Mouse (Mus musculus) CH12.LX (cell line): Measurements from ENCODE around the gene Cemip2. TPM values are rescaled to one million over a fixed set of nuclear protein-coding genes. Genes with fewer than 3 reads are reported as not detected.
A peak's percentile ranks its signal among the peaks of the same experiment; 100 is the strongest.

Source experiments
- DNase-seq: peaks from one replicate; pipeline ENCODE4 v3.0.0-alpha.2; 2013; ENCODE audit errors: extremely low read depth
- H3K27ac ChIP-seq: 2 replicates; pipeline ENCODE4 v1.5.1; 2012; ENCODE audit warnings: low read depth, mild to moderate bottlenecking, control low read depth, moderate library complexity; ENCODE audit not compliant: insufficient read depth
- H3K27me3 ChIP-seq: replicated peaks from 2 replicates; pipeline ENCODE3; 2012; ENCODE audit warnings: inconsistent platforms
- H3K36me3 ChIP-seq, 2 experiments: replicated peaks in 1 of 2; 2 replicates each; pipeline versions ENCODE3 to v1.6.1; 2012; ENCODE audit warnings: inconsistent platforms in 1 of 2, low read length in 1 of 2, mild to moderate bottlenecking in 1 of 2, mixed read lengths in 1 of 2, moderate library complexity in 1 of 2; ENCODE audit not compliant: control insufficient read depth in 1 of 2, insufficient read depth in 1 of 2
- H3K4me1 ChIP-seq, 2 experiments: 2 replicates each; pipeline ENCODE4 v1.6.1; 2012; ENCODE audit warnings: inconsistent platforms in 1 of 2, moderate library complexity in 1 of 2; ENCODE audit not compliant: insufficient read depth in 2 of 2, control insufficient read depth in 1 of 2
- H3K4me2 ChIP-seq: 2 replicates; pipeline ENCODE4 v1.6.1; 2012; ENCODE audit warnings: low read depth, mild to moderate bottlenecking, control low read depth; ENCODE audit not compliant: poor library complexity, insufficient read depth, severe bottlenecking
- H3K4me3 ChIP-seq, 3 experiments: fragments of 150-350 bp in 1 of 3; sonication (generic) in 1 of 3; replicated peaks in 1 of 3; 2 replicates each; pipeline versions ENCODE3 to v1.5.1; 2011 to 2012; ENCODE audit warnings: low read depth in 2 of 3, low read length in 2 of 3, mild to moderate bottlenecking in 2 of 3, moderate library complexity in 2 of 3, control low read depth in 1 of 3, improper control_type of control experiment in 1 of 3, inconsistent platforms in 1 of 3, mixed read lengths in 1 of 3; ENCODE audit not compliant: poor library complexity in 1 of 3
- H3K79me2 ChIP-seq: replicated peaks from 2 replicates; pipeline ENCODE4 v1.6.1; 2012; ENCODE audit warnings: mild to moderate bottlenecking, moderate library complexity; ENCODE audit not compliant: control insufficient read depth, poor library complexity, insufficient read depth, severe bottlenecking; ENCODE audit errors: extremely low read depth
- H3K9ac ChIP-seq: 2 replicates; pipeline ENCODE4 v1.6.1; 2012; ENCODE audit warnings: low read depth, mild to moderate bottlenecking, control low read depth, moderate library complexity; ENCODE audit not compliant: insufficient read depth
- H3K9me3 ChIP-seq: replicated peaks from 2 replicates; pipeline ENCODE3; 2012; ENCODE audit warnings: low read length, inconsistent platforms, mixed read lengths
- BHLHE40 ChIP-seq: IDR thresholded peaks from 2 replicates; pipeline ENCODE4 v1.6.1; 2011; ENCODE audit warnings: mild to moderate bottlenecking, low read depth, low read length, improper control_type of control experiment
- CHD1 ChIP-seq: IDR thresholded peaks from 2 replicates; pipeline ENCODE4 v1.6.1; 2012; ENCODE audit warnings: low read depth, low read length, improper control_type of control experiment, inconsistent platforms
- E2F4 ChIP-seq: IDR thresholded peaks from 2 replicates; pipeline ENCODE4 v1.6.1; 2011; ENCODE audit warnings: low read depth, low read length, improper control_type of control experiment; ENCODE audit not compliant: insufficient replicate concordance
- ELF1 ChIP-seq: IDR thresholded peaks from 2 replicates; pipeline ENCODE4 v1.6.1; 2014; ENCODE audit warnings: low read depth, mild to moderate bottlenecking, inconsistent platforms, low read length, improper control_type of control experiment
- EP300 ChIP-seq: IDR thresholded peaks from 2 replicates; pipeline ENCODE4 v1.6.1; 2011; ENCODE audit warnings: low read length, improper control_type of control experiment
- ETS1 ChIP-seq: conservative IDR thresholded peaks from 2 replicates; pipeline ENCODE4 v1.6.1; 2012; ENCODE audit warnings: low read depth, mild to moderate bottlenecking, inconsistent platforms, low read length, improper control_type of control experiment, moderate library complexity
- HCFC1 ChIP-seq: IDR thresholded peaks from 2 replicates; pipeline ENCODE4 v1.6.1; 2012; ENCODE audit warnings: low read depth, mild to moderate bottlenecking, inconsistent platforms, low read length, improper control_type of control experiment
- IRF4 ChIP-seq: IDR thresholded peaks from 2 replicates; pipeline ENCODE4 v1.6.1; 2014; ENCODE audit warnings: low read depth, mild to moderate bottlenecking, inconsistent platforms, low read length, improper control_type of control experiment
- JUN ChIP-seq: IDR thresholded peaks from 2 replicates; pipeline ENCODE4 v1.6.1; 2011; ENCODE audit warnings: low read depth, mild to moderate bottlenecking, low read length, improper control_type of control experiment, moderate library complexity; ENCODE audit not compliant: insufficient read depth
- JUND ChIP-seq: conservative IDR thresholded peaks from 2 replicates; pipeline ENCODE4 v1.6.1; 2011; ENCODE audit warnings: low read depth, low read length, improper control_type of control experiment
- KAT2A ChIP-seq: IDR thresholded peaks from 2 replicates; pipeline ENCODE4 v1.6.1; 2012; ENCODE audit warnings: low read length, improper control_type of control experiment, inconsistent platforms; ENCODE audit not compliant: insufficient replicate concordance
- MAFK ChIP-seq: IDR thresholded peaks from 2 replicates; pipeline ENCODE4 v1.6.1; 2011; ENCODE audit warnings: low read length, improper control_type of control experiment; ENCODE audit not compliant: insufficient replicate concordance
- MAX ChIP-seq: IDR thresholded peaks from 2 replicates; pipeline ENCODE4 v1.6.1; 2011; ENCODE audit warnings: low read length, improper control_type of control experiment
- MAZ ChIP-seq: IDR thresholded peaks from 2 replicates; pipeline ENCODE4 v1.6.1; 2012; ENCODE audit warnings: low read depth, mild to moderate bottlenecking, inconsistent platforms, low read length, improper control_type of control experiment, moderate library complexity
- MEF2A ChIP-seq: IDR thresholded peaks from 2 replicates; pipeline ENCODE4 v1.6.1; 2014; ENCODE audit warnings: low read depth, mild to moderate bottlenecking, inconsistent platforms, low read length, improper control_type of control experiment, borderline replicate concordance
- MXI1 ChIP-seq: IDR thresholded peaks from 2 replicates; pipeline ENCODE4 v1.6.1; 2011; ENCODE audit warnings: mild to moderate bottlenecking, low read depth, low read length, improper control_type of control experiment
- NELFE ChIP-seq: IDR thresholded peaks from 2 replicates; pipeline ENCODE4 v1.6.1; 2011; ENCODE audit warnings: low read depth, low read length, improper control_type of control experiment
- NRF1 ChIP-seq: IDR thresholded peaks from 2 replicates; pipeline ENCODE4 v1.6.1; 2014; ENCODE audit warnings: low read depth, mild to moderate bottlenecking, inconsistent platforms, low read length, improper control_type of control experiment, moderate library complexity
- PAX5 ChIP-seq: IDR thresholded peaks from 2 replicates; pipeline ENCODE4 v1.6.1; 2012; ENCODE audit warnings: low read length, inconsistent platforms, mixed read lengths
- POLR2A ChIP-seq: IDR thresholded peaks from 2 replicates; pipeline ENCODE4 v1.6.1; 2011; ENCODE audit warnings: low read depth, mild to moderate bottlenecking, improper control_type of control experiment, low read length
- RAD21 ChIP-seq: IDR thresholded peaks from 2 replicates; pipeline ENCODE4 v1.6.1; 2011; ENCODE audit warnings: low read depth, mild to moderate bottlenecking, low read length, improper control_type of control experiment, moderate library complexity
- SIN3A ChIP-seq: IDR thresholded peaks from 2 replicates; pipeline ENCODE4 v1.6.1; 2012; ENCODE audit warnings: low read length, improper control_type of control experiment, inconsistent platforms
- SMC3 ChIP-seq: IDR thresholded peaks from 2 replicates; pipeline ENCODE4 v1.6.1; 2011; ENCODE audit warnings: low read depth, low read length, improper control_type of control experiment
- TBP ChIP-seq: conservative IDR thresholded peaks from 2 replicates; pipeline ENCODE4 v1.6.1; 2011; ENCODE audit warnings: low read depth, low read length, improper control_type of control experiment
- TCF12 ChIP-seq: IDR thresholded peaks from 2 replicates; pipeline ENCODE4 v1.6.1; 2014; ENCODE audit warnings: low read depth, mild to moderate bottlenecking, inconsistent platforms, low read length, improper control_type of control experiment
- USF1 ChIP-seq: IDR thresholded peaks from 2 replicates; pipeline ENCODE4 v1.6.1; 2014; ENCODE audit warnings: low read depth, mild to moderate bottlenecking, inconsistent platforms, low read length, improper control_type of control experiment
- USF2 ChIP-seq: conservative IDR thresholded peaks from 2 replicates; pipeline ENCODE4 v1.6.1; 2011; ENCODE audit warnings: low read depth, low read length, improper control_type of control experiment
- ZC3H11A ChIP-seq: IDR thresholded peaks from 2 replicates; pipeline ENCODE4 v1.6.1; 2012; ENCODE audit warnings: low read depth, mild to moderate bottlenecking, inconsistent platforms, low read length, improper control_type of control experiment
- ZNF384 ChIP-seq: IDR thresholded peaks from 2 replicates; pipeline ENCODE4 v1.6.1; 2012; ENCODE audit warnings: low read depth, low read length, improper control_type of control experiment, inconsistent platforms
- dilution Hi-C: fragments of 300-500 bp; cut with MboI; formaldehyde crosslinking; loops from 2 replicates; pipeline ENCODE4 v1.14.3; 2020; ENCODE audit warnings: low sequenced_read_pairs; ENCODE audit not compliant: extremely low pct_unique_long_range_greater_than_20kb, extremely low pct_ligation_motif_present
- in situ Hi-C: fragments of 300-500 bp; cut with MboI; formaldehyde crosslinking; loops from 3 replicates; pipeline ENCODE4 v1.14.3; 2019; ENCODE audit warnings: low sequenced_read_pairs, low pct_ligation_motif_present, low pct_unique_long_range_greater_than_20kb, mixed read lengths
- polyA plus RNA-seq: library from polyadenylated mRNA; unstranded; fragments of >175 nt; gene quantifications from 2 replicates; pipeline ENCODE4 v1.2.1, GENCODE M21; 2012; ENCODE audit warnings: low read depth; ENCODE audit not compliant: insufficient read length
- total RNA-seq, 2 experiments: library from RNA; depleted of rRNA; stranded (reverse); fragments of 300-350 nt in 1 of 2; fragments of >200 nt in 1 of 2; gene quantifications; 2 replicates each; pipeline ENCODE4 v1.2.3; 2012 to 2014

Gene Cemip2
- total and polyA plus RNA-seq, 3 experiments = 7.4 to 8.5 (median 7.9) TPM

GRCm38 (mm10) chr19:21818021-21818725, 40.0 kb downstream of the Cemip2 start (continued):
- TF ChIP-seq ZC3H11A = no peak

- dilution Hi-C loops = no loop called here
Measured at GRCm38 (mm10) chr19:21819585-21819984, 41.4 kb downstream of the Cemip2 start.

GRCm38 (mm10) chr19:21820126-21820525, 42.0 kb downstream of the Cemip2 start:
- no peaks in the 10 kb centered on the region for H3K79me2 ChIP-seq
- H3K9me3 ChIP-seq = peaks cover 5% of the 10 kb centered on the region
- no peak overlapping the region for H3K4me3 ChIP-seq
- dilution Hi-C loops (no loop called here), in situ Hi-C loops (no loop called here)
- H3K36me3 ChIP-seq = peaks cover 6 to 47% of the 10 kb centered on the region in 2 experiments
- DNase-seq = peak; percentile 41
- H3K4me1 ChIP-seq = peaks cover 6 to 27% of the 10 kb centered on the region in 2 experiments; a peak in 3 of 4 replicates
- H3K27ac ChIP-seq = no peak overlapping the region
- no peak overlapping the region for H3K9ac ChIP-seq
- H3K4me2 ChIP-seq = no peak overlapping the region
- no peaks in the 10 kb centered on the region for H3K27me3 ChIP-seq
- peak; percentile 14; the same call in 1 of the 2 replicates for TF ChIP-seq IRF4
- peak; percentile 49; the same call in 1 of the 2 replicates for TF ChIP-seq EP300
- TF ChIP-seq CHD1 = no peak
- TF ChIP-seq TBP = no peak
- TF ChIP-seq HCFC1 = no peak
- no peak for TF ChIP-seq MAX
- TF ChIP-seq JUN = no peak
- no peak for TF ChIP-seq MAFK
- no peak for TF ChIP-seq PAX5
- TF ChIP-seq MEF2A = peak; percentile 43; the same call in 1 of the 2 replicates
- TF ChIP-seq E2F4 = no peak
- peak; percentile 23; the same call in 1 of the 2 replicates for TF ChIP-seq ETS1
- no peak for TF ChIP-seq RAD21
- TF ChIP-seq JUND = 0 out of 2 replicates have a peak, but pooled peaks have one; percentile 53
- TF ChIP-seq USF1 = no peak
- no peak for TF ChIP-seq NRF1
- no peak for TF ChIP-seq POLR2A
- TF ChIP-seq SIN3A = no peak
- TF ChIP-seq NELFE = no peak
- no peak for TF ChIP-seq ZNF384
- no peak for TF ChIP-seq USF2
- peak; percentile 56 for TF ChIP-seq BHLHE40
- no peak for TF ChIP-seq TCF12
- TF ChIP-seq MAZ = no peak
- no peak for TF ChIP-seq KAT2A
- no peak for TF ChIP-seq SMC3
- no peak for TF ChIP-seq ELF1

More at GRCm38 (mm10) chr19:21819585-21819984, 41.4 kb downstream of the Cemip2 start:
- no peak overlapping the region for H3K9ac ChIP-seq
- H3K4me2 ChIP-seq = no peak overlapping the region
- H3K27ac ChIP-seq = no peak overlapping the region
- H3K9me3 ChIP-seq = peaks cover 5% of the 10 kb centered on the region
- H3K4me1 ChIP-seq = peaks cover 6 to 27% of the 10 kb centered on the region in 2 experiments; a peak in 3 of 4 replicates
- H3K79me2 ChIP-seq = no peaks in the 10 kb centered on the region
- DNase-seq = no peak
- in situ Hi-C loops = loop anchor here (5.0 kb wide), 1 partner anchor 43 kb away; no protein-coding TSS in a partner anchor
- TF ChIP-seq MAX (no peak), MEF2A (no peak), RAD21 (no peak), ZNF384 (no peak), MXI1 (no peak)
- no peaks in the 10 kb centered on the region for H3K27me3 ChIP-seq
- H3K4me3 ChIP-seq = no peak overlapping the region
- H3K36me3 ChIP-seq = peaks cover 6 to 46% of the 10 kb centered on the region in 2 experiments
